Mouse (Mus musculus) kidney, adult 2 months (tissue): ENCODE measurements around the gene Rnf144a. TPM values are rescaled to one million over a fixed set of nuclear protein-coding genes. Genes with fewer than 3 reads are reported as not detected.

Experiments used
- DNase-seq: peaks from one replicate; pipeline ENCODE4 v3.0.0; 2021
- H3K27ac ChIP-seq: fragments of 200-500 bp; 2 replicates; pipeline ENCODE4 v1.5.1; 2012; ENCODE audit warnings: low read depth, low read length, control low read depth, inconsistent platforms; ENCODE audit not compliant: insufficient read depth
- H3K27me3 ChIP-seq: fragments of 200-500 bp; replicated peaks from 2 replicates; pipeline ENCODE4 v1.6.1; 2012; ENCODE audit warnings: mild to moderate bottlenecking, moderate library complexity, low read length, inconsistent platforms; ENCODE audit not compliant: control insufficient read depth, insufficient read depth
- H3K36me3 ChIP-seq: fragments of 200-500 bp; 2 replicates; pipeline ENCODE4 v1.6.1; 2012; ENCODE audit warnings: mild to moderate bottlenecking, moderate library complexity, low read length, inconsistent platforms; ENCODE audit not compliant: control insufficient read depth, insufficient read depth
- H3K4me1 ChIP-seq: fragments of 200-500 bp; 2 replicates; pipeline ENCODE4 v1.6.1; 2011; ENCODE audit warnings: low read length; ENCODE audit not compliant: control insufficient read depth, insufficient read depth
- H3K4me3 ChIP-seq: fragments of 200-500 bp; 2 replicates; pipeline ENCODE4 v1.5.1; 2011; ENCODE audit warnings: mild to moderate bottlenecking, low read depth, low read length, control low read depth; ENCODE audit not compliant: insufficient read depth
- CTCF ChIP-seq: fragments of 200-500 bp; conservative IDR thresholded peaks from 2 replicates; pipeline ENCODE4 v1.5.1; 2011; ENCODE audit warnings: low read depth, mild to moderate bottlenecking, control low read depth, low read length, moderate library complexity, mixed read lengths; ENCODE audit not compliant: insufficient read depth, insufficient read length
- POLR2A ChIP-seq: fragments of 200-500 bp; IDR thresholded peaks from one replicate; pipeline ENCODE4 v1.6.1; 2011; ENCODE audit warnings: low read depth, low read length, control low read depth
- WGBS: fragments of 180-500 bp; shearing (Covaris S2); methylation state at CpG from one replicate; pipeline ENCODE4 v1.1.7; 2018; 5-methylcytosine and 5-hydroxymethylcytosine counted together
- polyA plus RNA-seq: library from polyadenylated mRNA; depleted of rRNA; stranded (reverse); fragments of >200 nt; gene quantifications from 2 replicates; pipeline ENCODE4 v1.2.3, GENCODE M21; 2012; rRNA removed

Rnf144a gene
- polyA plus RNA-seq, 1 experiment, result 12.7 TPM

DNA sequence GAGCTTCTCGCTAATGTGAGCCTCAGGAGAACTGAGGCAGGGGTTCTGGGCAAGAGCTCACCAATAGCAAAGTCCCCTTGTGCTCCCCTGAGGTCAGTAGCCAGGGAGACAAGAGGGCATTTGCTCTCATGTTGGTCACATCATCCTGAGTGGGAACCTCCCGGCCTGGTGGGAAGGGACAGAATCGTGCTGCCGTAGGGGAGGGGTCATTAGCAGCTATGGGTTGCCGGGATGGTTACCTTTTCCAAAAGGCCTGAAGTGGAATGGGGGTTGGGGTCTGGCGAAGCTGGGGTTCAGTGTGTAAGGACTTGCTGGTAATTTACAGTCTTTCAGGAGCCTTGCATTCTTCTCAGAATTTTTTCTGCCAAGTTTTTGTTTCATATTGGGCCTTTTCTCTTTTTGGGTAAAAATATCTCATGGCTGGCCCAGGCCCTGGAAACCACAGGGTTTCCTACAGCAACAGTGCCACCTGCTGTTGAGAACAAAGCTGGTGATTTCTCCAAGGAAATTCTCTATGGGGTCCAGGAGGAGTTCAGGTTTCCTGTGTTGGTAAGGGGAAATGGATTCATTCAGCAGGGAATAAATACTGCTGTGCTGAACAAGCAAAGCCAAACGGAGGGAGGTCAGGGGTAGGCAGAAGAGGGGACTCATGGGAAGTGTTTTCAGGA lies 137.9 kb downstream of the Rnf144a start:
- no peaks in the 10 kb centered on the region for H3K27me3 ChIP-seq
- TF ChIP-seq CTCF (peak; percentile 44), POLR2A (no peak)
- H3K36me3 ChIP-seq, result no peaks in the 10 kb centered on the region
- DNase-seq, result peak; percentile 32
- no peaks in the 10 kb centered on the region for H3K4me1 ChIP-seq
- no peak overlapping the region for H3K27ac ChIP-seq
- 51% methylated on average over 7 of the region's 7 CpGs for whole genome bisulfite sequencing
- H3K4me3 ChIP-seq, result no peak overlapping the region

DNA sequence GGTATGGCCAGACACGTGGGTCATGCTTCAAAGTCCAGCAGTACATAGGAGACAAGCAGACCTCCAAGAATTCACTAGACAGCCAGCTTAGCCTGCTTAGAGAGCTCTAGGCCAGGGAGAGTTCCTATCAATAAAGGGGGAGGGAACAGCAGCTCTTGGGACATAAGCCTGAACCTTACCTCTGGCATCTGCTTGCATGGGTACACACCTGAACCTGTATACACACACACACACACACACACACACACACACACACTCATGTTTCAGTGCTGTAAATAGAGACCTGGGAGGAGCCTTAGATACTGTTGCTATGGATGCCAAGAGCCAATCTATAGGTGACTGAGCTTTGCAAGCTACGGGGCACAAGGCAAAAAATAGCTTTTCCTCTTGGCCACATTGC lies 138.5 kb downstream of the Rnf144a start:
- no peaks in the 10 kb centered on the region for H3K27me3 ChIP-seq
- no peak overlapping the region for H3K27ac ChIP-seq
- H3K4me1 ChIP-seq, result no peaks in the 10 kb centered on the region
- TF ChIP-seq POLR2A, result no peak
- TF ChIP-seq CTCF, result no peak
- WGBS, result 67% methylated on average over 2 of the region's 2 CpGs
- H3K36me3 ChIP-seq, result no peaks in the 10 kb centered on the region
- H3K4me3 ChIP-seq, result no peak overlapping the region
- DNase-seq, result no peak

Other genes with a start within 250 kb of the Rnf144a start
- gene Rsad2, start 41.2 kb upstream of the Rnf144a start, polyA plus RNA-seq, result 17.6 and 19.8 TPM in 2 replicates
- 13.9 and 15.0 TPM in 2 replicates for gene Cmpk2, start 54.0 kb upstream of the Rnf144a start, polyA plus RNA-seq